Mouse (Mus musculus) forebrain, embryonic 12.5 days (tissue): ENCODE results near the gene Perm1. TPM values are rescaled to one million over a fixed set of nuclear protein-coding genes. Genes with fewer than 3 reads are reported as not detected.

Experiments used
- ATAC-seq: fragments of 200-750 bp; cut with Nextera tagmentation; 2 replicates; pipeline ENCODE4 v1.8.0; 2017; ENCODE audit warnings: moderate TSS enrichment; ENCODE audit not compliant: low FRiP score
- H3K27ac ChIP-seq: fragments of 300-500 bp; sonication (generic); 2 replicates; pipeline ENCODE4 v1.5.1; 2016; ENCODE audit warnings: mild to moderate bottlenecking
- H3K27me3 ChIP-seq: fragments of 300-500 bp; sonication (generic); 2 replicates; pipeline ENCODE4 v1.6.1; 2016; ENCODE audit warnings: mild to moderate bottlenecking
- H3K36me3 ChIP-seq: fragments of 300-500 bp; sonication (generic); replicated peaks from 2 replicates; pipeline ENCODE4 v1.6.1; 2016; ENCODE audit warnings: mild to moderate bottlenecking
- H3K4me1 ChIP-seq: fragments of 300-500 bp; sonication (generic); 2 replicates; pipeline ENCODE4 v1.6.1; 2016
- H3K4me2 ChIP-seq: fragments of 300-500 bp; sonication (generic); 2 replicates; pipeline ENCODE4 v1.6.1; 2016; ENCODE audit warnings: mild to moderate bottlenecking, moderate library complexity
- H3K4me3 ChIP-seq: fragments of 300-500 bp; sonication (generic); replicated peaks from 2 replicates; pipeline ENCODE4 v1.5.1; 2016; ENCODE audit warnings: mild to moderate bottlenecking
- H3K9ac ChIP-seq: fragments of 300-500 bp; sonication (generic); 2 replicates; pipeline ENCODE4 v1.6.1; 2016; ENCODE audit warnings: mild to moderate bottlenecking
- H3K9me3 ChIP-seq: fragments of 300-500 bp; sonication (generic); 2 replicates; pipeline ENCODE4 v1.6.1; 2016
- WGBS: fragments of 180-500 bp; shearing (Covaris S2); methylation state at CpG from one replicate; pipeline ENCODE4 v1.1.7; 2016; 5-methylcytosine and 5-hydroxymethylcytosine counted together
- polyA plus RNA-seq: library from polyadenylated mRNA; unstranded; fragments of >200 nt; fragmentation: Nextera tagmentation; extraction: Ambion mirVana; gene quantifications from 2 replicates; pipeline ENCODE4 v1.2.1, GENCODE M21; 2016

Perm1 gene
- polyA plus RNA-seq = 2.1 and 2.4 TPM in 2 replicates

DNA sequence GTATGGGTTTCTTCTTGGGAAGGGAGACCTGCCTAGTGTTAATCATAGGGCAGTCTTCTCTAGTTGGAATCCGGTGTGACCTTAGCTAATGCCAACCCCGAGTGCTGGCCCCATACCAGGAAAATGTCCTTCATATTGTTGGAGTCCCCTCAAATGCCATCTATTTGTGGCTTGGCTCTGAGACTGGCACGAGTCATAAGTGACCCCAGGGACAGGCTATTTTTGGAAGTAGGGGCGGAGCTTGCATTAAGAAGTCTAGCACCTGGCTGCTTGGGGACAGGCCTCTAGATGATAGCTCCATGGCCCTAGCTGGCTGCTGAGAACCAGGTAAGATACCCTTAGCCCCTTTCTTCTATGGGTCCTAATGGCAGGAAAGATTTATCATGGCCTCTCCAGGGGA, at the start of gene Perm1:
TSS of gene Perm1 (plus strand) at position 220 of the 400 bp plus-strand sequence.
- no peak for ATAC-seq
- no peaks in the 10 kb centered on the region for H3K9me3 ChIP-seq
- no peaks in the 10 kb centered on the region for H3K27me3 ChIP-seq
- 83% methylated on average over 4 of the region's 4 CpGs for WGBS
- no peak within 1 kb of the TSS for H3K9ac ChIP-seq
- no peaks in the 10 kb centered on the region for H3K36me3 ChIP-seq
- H3K4me2 ChIP-seq = no peak within 1 kb of the TSS
- no peak within 1 kb of the TSS for H3K27ac ChIP-seq
- no peaks in the 10 kb centered on the region for H3K4me1 ChIP-seq
- no peak within 1 kb of the TSS for H3K4me3 ChIP-seq

DNA sequence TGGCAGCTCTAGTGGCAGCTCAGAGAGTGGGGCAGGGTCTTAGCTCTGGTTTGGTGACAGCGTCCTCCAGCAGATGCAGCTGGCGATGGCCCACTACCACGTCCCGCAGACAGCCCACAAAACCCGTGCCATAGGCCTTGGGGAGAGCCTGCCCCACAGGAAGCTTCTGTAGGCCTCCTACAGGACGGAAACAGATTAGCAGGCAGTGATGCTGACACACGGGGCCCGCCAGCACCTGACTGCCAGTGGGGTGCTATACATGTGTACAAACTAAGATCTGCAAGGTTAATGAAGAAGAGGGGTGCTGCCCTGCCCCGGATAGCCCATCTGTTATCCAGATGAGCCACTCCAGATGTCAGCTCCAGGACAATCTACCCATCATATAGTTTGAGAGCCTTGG, 49.2 kb upstream of the Perm1 start:
- no peak for ATAC-seq
- Histone ChIP-seq H3K4me1 (no peaks in the 10 kb centered on the region), H3K27me3 (no peaks in the 10 kb centered on the region), H3K4me2 (no peak overlapping the region), H3K27ac (no peak overlapping the region), H3K9ac (no peak overlapping the region), H3K4me3 (no peak overlapping the region), H3K36me3 (peaks cover 98% of the 10 kb centered on the region), H3K9me3 (peaks cover 12% of the 10 kb centered on the region)
- WGBS = 85% methylated on average over 9 of the region's 9 CpGs

DNA sequence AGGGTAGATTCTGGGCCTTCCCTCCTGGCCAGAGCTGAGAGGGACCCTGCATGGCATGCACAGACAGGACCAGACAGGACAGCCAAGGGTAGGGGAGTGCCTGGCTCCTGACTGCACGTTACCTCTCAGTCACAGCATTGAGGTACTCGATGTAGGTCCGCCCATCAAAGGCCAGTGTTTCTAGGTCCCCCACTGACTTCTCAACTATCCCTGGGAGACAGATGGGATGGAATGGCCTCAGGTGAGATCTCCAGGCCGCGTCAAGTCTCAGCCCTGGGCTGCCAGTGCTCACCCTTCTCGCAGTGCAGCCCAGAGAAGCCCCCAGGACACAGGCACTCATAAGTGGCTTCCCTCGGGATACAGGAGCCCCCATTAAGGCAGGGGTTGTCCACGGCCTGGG, 47.1 kb upstream of the Perm1 start:
- WGBS = 97% methylated on average over 8 of the region's 8 CpGs
- ATAC-seq = no peak
- peaks cover 100% of the 10 kb centered on the region for H3K36me3 ChIP-seq

DNA sequence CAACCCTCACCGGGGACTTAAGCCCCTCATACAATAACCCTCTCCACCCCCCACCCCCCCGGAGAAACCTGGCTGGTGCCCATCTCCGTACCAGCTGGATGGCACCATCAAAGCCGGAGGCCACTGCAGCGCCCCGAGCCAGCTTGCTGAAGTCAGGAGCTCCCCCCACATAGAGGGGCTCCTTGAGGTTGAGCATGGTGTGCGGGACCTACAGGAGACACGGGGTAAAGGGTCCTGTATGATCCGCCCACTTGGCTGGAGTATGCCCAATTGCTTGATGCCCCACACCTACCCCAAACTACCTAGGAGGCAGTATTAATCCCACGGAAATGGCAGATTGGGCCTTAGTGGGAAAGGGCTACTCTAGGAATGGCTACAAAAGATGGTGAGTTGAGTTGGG, 46.5 kb upstream of the Perm1 start:
- Histone ChIP-seq H3K4me1 (no peaks in the 10 kb centered on the region), H3K9ac (no peak overlapping the region), H3K4me2 (no peak overlapping the region), H3K27me3 (no peaks in the 10 kb centered on the region), H3K4me3 (no peak overlapping the region), H3K36me3 (peaks cover 100% of the 10 kb centered on the region), H3K9me3 (no peaks in the 10 kb centered on the region), H3K27ac (no peak overlapping the region)
- no peak for ATAC-seq
- WGBS = 94% methylated on average over 10 of the region's 10 CpGs

More for the DNA sequence above, 47.1 kb upstream of the Perm1 start:
- Histone ChIP-seq H3K9me3 (no peaks in the 10 kb centered on the region), H3K4me3 (no peak overlapping the region), H3K4me1 (no peaks in the 10 kb centered on the region), H3K9ac (no peak overlapping the region), H3K27me3 (no peaks in the 10 kb centered on the region), H3K27ac (no peak overlapping the region), H3K4me2 (no peak overlapping the region)

DNA sequence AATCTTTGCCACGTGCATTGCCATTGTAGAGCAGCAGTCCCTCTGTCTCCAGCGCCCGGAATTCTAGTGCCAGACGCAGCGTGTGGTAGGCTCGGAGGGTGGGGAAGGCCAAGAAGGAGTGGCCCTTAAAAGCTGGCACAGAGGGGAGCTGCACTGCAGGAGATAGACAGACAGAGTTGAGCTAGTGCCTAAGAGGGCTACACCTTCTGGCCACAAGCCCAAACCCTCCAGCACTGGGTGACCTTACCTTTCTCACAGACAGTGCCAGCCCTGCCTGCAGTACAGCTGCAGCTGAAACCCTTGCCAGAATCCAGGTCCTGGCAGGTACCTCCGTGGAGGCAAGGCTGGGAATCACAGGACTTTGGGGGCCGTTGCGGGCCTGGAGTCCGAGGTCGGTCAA, 43.8 kb upstream of the Perm1 start:
- Histone ChIP-seq H3K9me3 (no peaks in the 10 kb centered on the region), H3K36me3 (peaks cover 100% of the 10 kb centered on the region), H3K27me3 (no peaks in the 10 kb centered on the region), H3K4me1 (no peaks in the 10 kb centered on the region), H3K9ac (no peak overlapping the region), H3K4me3 (no peak overlapping the region), H3K4me2 (no peak overlapping the region), H3K27ac (no peak overlapping the region)
- no peak for ATAC-seq
- WGBS = 95% methylated on average over 11 of the region's 11 CpGs

DNA sequence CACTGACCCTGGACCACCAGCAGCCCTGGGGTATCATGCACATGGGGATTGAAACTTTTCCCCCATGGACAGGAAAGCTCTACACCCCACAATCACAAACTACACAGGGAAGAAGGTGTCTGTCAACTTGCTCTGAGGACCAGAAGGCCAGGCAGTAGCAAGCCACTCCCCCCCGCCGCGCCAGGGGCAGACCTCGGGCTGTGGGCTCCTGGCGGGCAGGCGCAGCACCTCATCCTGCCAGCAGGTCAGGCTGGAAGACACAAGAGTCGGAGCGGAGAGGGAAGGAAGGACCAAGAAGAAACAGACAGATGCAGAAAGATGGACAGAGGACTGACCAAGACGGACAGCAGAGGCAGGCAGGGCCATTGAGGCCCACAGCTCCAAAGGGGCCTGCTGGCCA, 38.0 kb upstream of the Perm1 start:
- Histone ChIP-seq H3K9me3 (no peaks in the 10 kb centered on the region), H3K36me3 (peaks cover 99% of the 10 kb centered on the region), H3K9ac (no peak overlapping the region), H3K27me3 (no peaks in the 10 kb centered on the region), H3K4me3 (no peak overlapping the region), H3K4me2 (no peak overlapping the region), H3K27ac (no peak overlapping the region), H3K4me1 (peaks cover 15% of the 10 kb centered on the region)
- no peak for ATAC-seq
- 96% methylated on average over 9 of the region's 9 CpGs for WGBS

DNA sequence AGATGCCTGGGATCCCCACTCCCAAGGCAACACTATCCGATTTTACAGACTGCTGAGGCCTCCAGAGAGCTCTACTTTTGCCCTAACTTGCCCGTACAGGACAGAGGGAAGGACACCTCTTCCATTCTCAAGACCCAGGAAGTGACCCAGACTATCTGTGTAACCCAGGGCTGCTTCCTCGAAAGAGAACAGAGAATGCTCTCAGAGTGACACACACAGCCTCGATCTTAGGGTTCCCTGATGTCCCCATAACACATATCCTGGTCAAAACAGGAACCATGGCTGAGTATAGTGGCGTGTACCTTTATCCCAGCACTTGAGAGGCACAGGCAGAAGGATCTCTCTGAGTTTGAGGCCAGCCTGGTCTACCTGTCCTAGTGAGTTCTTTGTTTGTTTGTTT, 31.9 kb upstream of the Perm1 start:
- peaks cover 74% of the 10 kb centered on the region for H3K4me1 ChIP-seq
- no peak for ATAC-seq
- peak overlapping the region; percentile 25; the same call in 1 of the 2 replicates for H3K9ac ChIP-seq
- H3K27me3 ChIP-seq = no peaks in the 10 kb centered on the region
- H3K4me2 ChIP-seq = peak overlapping the region; percentile 67
- H3K36me3 ChIP-seq = peaks cover 63% of the 10 kb centered on the region
- H3K27ac ChIP-seq = no peak overlapping the region
- H3K4me3 ChIP-seq = peak overlapping the region; percentile 46
- 97% methylated on average over 5 of the region's 5 CpGs for WGBS
- no peaks in the 10 kb centered on the region for H3K9me3 ChIP-seq

DNA sequence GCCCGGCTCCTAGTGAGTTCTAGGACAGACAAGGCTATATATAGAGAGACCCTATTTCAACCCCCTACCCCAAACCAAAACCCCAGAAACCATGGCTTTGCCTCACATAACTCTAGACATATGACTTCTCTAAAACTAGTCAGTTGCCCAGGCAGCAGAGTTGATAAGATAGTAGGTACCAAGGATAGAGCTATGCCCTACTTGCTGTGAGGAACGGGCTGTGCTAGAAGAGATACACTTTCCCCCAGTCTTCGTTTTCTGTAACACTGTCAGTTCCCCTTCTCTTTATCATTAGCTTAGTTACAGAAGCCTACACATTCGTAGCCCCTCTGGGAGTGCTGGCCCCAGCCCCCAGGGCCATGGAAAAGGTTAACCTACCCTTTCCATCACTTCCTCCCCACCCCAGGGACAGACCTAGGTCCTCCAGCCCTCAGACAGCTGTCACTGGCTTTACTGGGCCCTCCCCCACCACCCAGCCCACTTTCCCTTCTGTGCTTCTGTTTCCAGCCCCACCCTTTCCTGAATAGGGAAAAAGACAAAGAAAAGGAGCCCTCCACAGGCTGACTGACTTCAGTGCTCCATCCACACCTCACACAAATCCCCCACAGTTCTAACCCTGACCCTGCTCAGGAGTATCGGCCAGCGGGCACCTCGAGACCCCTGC, 31.2 kb upstream of the Perm1 start:
- peak overlapping the region; percentile 46 for H3K4me3 ChIP-seq
- peak overlapping the region; percentile 96; the same call in 1 of the 2 replicates for H3K27ac ChIP-seq
- H3K36me3 ChIP-seq = peaks cover 57% of the 10 kb centered on the region
- peak overlapping the region; percentile 82 for H3K9ac ChIP-seq
- H3K9me3 ChIP-seq = no peaks in the 10 kb centered on the region
- WGBS = 85% methylated on average over 7 of the region's 7 CpGs
- no peak for ATAC-seq
- no peaks in the 10 kb centered on the region for H3K27me3 ChIP-seq
- peaks cover 81% of the 10 kb centered on the region for H3K4me1 ChIP-seq
- peak overlapping the region; percentile 67 for H3K4me2 ChIP-seq

DNA sequence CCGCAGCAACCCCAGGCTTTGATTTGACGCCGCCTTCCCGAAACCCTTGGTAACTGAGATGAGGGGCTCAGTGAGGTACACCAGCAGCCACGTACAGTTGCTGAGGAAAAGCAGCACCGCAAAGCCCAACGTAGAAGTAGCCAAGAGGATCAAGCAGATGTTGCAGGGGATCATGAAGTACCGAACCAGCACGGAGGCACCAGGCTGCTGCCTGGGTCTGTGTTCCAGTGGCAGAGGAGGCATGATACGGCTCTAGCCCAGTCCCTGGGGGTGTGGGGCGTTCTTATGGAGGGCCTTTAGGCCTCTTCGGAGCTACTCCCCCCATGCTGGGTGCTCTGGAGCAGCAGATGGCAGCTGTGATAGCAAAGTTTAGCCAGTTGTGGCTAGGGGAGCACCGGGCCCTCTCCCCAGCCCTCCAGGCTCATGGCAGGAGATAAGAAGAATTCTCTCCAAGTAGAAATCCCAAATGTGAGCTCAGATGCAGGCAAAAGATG, 30.2 kb upstream of the Perm1 start:
- peak overlapping the region; percentile 96 for H3K27ac ChIP-seq
- WGBS = 65% methylated on average over 13 of the region's 13 CpGs
- H3K9me3 ChIP-seq = no peaks in the 10 kb centered on the region
- H3K4me3 ChIP-seq = peak overlapping the region; percentile 46
- no peak for ATAC-seq
- peak overlapping the region; percentile 82 for H3K9ac ChIP-seq
- H3K36me3 ChIP-seq = peaks cover 55% of the 10 kb centered on the region
- H3K4me2 ChIP-seq = peak overlapping the region; percentile 67
- H3K4me1 ChIP-seq = peaks cover 92% of the 10 kb centered on the region
- no peaks in the 10 kb centered on the region for H3K27me3 ChIP-seq

DNA sequence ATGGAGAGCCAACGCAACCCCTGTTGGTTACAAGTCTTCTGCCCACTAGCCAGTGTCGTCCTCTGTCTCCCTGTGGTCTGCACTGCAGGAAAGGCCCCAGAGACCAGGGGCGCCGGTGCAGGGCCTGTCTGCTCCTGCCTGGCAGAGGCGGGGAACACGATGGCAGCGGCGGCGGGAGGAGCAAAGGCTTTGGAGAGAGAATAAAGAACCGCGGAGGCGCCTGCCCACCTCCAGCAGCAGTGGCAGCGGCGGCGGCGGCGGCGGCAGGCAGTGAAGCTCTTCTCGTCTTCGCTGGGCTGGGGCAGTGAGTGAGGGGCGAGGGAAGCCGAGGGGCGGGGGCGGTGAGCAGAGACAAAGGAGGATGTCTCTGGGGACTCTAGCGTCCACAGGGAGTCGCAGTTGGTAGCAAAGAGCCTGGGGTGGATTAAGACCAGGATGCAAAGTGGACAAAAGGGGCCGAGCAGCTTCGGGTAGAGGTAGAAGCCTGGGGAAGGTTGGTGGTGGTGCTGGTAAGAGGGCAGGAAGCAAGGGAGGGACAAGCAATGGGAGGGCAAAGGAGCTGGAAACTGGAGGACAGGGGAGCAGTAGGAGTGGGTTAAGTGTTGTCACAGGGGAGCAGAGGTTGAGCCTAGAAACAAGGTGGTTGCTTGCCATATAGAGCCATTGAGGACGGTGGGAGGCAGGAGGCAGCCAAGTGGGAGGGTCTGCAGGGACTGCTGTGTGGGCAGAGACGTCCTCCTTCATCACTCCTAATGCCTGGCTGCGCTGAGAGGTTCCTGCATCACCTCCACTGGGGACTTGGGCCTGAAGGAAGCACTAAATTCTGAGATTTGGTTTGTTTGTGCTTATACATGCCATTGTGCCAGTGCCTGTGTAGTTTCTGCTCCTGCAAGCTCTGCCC, 29.5 kb upstream of the Perm1 start:
- no peaks in the 10 kb centered on the region for H3K27me3 ChIP-seq
- peak; percentile 64 for ATAC-seq
- H3K9ac ChIP-seq = peak overlapping the region; percentile 82
- peak overlapping the region; percentile 67 for H3K4me2 ChIP-seq
- peak overlapping the region; percentile 46 for H3K4me3 ChIP-seq
- H3K27ac ChIP-seq = peak overlapping the region; percentile 96
- H3K4me1 ChIP-seq = peaks cover 97% of the 10 kb centered on the region
- peaks cover 55% of the 10 kb centered on the region for H3K36me3 ChIP-seq
- WGBS = 4% methylated on average over 31 of the region's 31 CpGs
- no peaks in the 10 kb centered on the region for H3K9me3 ChIP-seq

DNA sequence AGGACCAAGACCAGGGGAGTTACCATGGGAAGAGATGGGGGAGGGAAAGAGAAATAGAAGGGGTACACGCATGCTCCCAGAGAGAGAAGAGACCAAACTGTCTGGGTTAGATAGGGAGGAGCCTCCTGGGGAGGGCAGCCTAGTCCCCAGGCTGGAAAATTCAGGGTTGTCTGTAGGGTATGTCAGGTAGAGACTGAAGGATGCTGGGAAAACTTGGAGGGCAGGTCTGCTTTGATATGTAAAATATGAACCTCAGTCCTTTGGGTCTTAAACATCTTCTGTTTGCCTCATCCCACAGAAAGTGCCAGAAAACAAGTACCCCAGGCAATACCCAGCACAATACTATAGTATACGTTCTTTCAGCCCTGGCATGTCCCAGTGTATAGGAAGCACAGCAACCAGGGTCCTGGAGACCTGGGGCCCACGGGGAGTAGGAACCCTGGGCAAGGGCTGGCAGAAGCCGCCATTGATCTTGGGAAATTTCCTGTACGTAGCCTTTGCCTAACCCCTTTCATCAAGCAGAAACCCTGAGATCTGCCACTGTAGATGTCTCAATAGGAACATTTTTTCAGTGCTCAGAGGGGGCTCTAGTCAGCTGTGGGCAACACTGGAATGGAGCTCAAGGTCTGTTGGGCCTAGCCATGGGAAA, 27.4 kb upstream of the Perm1 start:
- peak overlapping the region; percentile 92 for H3K27ac ChIP-seq
- peak; percentile 1; the same call in 1 of the 2 replicates for ATAC-seq
- H3K4me3 ChIP-seq = no peak overlapping the region
- peaks cover 98% of the 10 kb centered on the region for H3K4me1 ChIP-seq
- H3K4me2 ChIP-seq = peak overlapping the region; percentile 44
- peaks cover 54% of the 10 kb centered on the region for H3K36me3 ChIP-seq
- no peaks in the 10 kb centered on the region for H3K9me3 ChIP-seq
- peak overlapping the region; percentile 51; the same call in 1 of the 2 replicates for H3K9ac ChIP-seq
- 28% methylated on average over 5 of the region's 5 CpGs for whole genome bisulfite sequencing
- H3K27me3 ChIP-seq = no peaks in the 10 kb centered on the region

DNA sequence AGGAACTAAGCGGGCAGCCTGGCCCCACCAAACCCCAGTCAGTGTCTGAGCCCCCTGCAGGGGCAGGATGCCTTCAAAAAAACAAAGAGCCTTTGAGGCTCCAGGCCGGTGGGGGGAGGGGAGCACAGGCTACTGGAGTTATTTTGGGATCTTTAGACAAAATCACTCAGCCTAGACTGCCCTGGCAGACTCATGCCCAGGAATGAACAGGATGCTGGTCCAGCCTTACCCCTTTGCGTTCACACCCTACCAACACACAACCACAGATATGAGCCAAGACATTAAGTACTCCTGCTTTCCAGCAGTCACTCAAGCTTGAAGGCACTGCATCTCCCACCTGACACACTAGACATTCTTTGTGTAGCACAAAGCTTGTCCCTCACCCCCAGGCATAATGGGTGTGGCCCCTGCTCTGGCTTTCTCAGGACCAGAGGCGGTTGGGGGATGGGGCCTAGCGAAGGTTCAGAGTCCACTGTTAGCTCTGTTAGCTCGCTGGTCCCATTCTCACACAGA, 26.8 kb upstream of the Perm1 start:
- WGBS = 5% methylated on average over 6 of the region's 6 CpGs

More for the DNA sequence above, 26.8 kb upstream of the Perm1 start:
- Histone ChIP-seq H3K4me3 (peak overlapping the region; percentile 11; the same call in 1 of the 2 replicates), H3K27me3 (no peaks in the 10 kb centered on the region), H3K4me2 (peak overlapping the region; percentile 44), H3K27ac (peak overlapping the region; percentile 92), H3K9me3 (no peaks in the 10 kb centered on the region), H3K9ac (peak overlapping the region; percentile 51), H3K4me1 (peaks cover 98% of the 10 kb centered on the region), H3K36me3 (peaks cover 56% of the 10 kb centered on the region)
- peak; percentile 50 for ATAC-seq
